Mouse (Mus musculus) forebrain, embryonic 10.5 days (tissue): Measurements from ENCODE around the gene Myo5c. TPM values are rescaled to one million over a fixed set of nuclear protein-coding genes. Genes with fewer than 3 reads are reported as not detected.

ENCODE experiments used
- DNase-seq: peaks from one replicate; pipeline ENCODE4 v3.0.0-alpha.2; 2017; ENCODE audit warnings: low spot score; ENCODE audit errors: extremely low spot score
- H3K27ac ChIP-seq: fragments of 300-500 bp; sonication (generic); 2 replicates; pipeline ENCODE4 v1.5.1; 2016; ENCODE audit warnings: mild to moderate bottlenecking
- H3K27me3 ChIP-seq: fragments of 300-500 bp; sonication (generic); 2 replicates; pipeline ENCODE4 v1.6.1; 2016; ENCODE audit warnings: mild to moderate bottlenecking; ENCODE audit not compliant: poor library complexity, severe bottlenecking
- H3K36me3 ChIP-seq: fragments of 300-500 bp; sonication (generic); replicated peaks from 2 replicates; pipeline ENCODE4 v1.6.1; 2016; ENCODE audit warnings: mild to moderate bottlenecking, moderate library complexity
- H3K4me1 ChIP-seq: fragments of 300-500 bp; sonication (generic); 2 replicates; pipeline ENCODE4 v1.6.1; 2016
- H3K4me3 ChIP-seq: fragments of 300-500 bp; sonication (generic); 2 replicates; pipeline ENCODE4 v1.5.1; 2016; ENCODE audit warnings: mild to moderate bottlenecking, moderate library complexity
- H3K9me3 ChIP-seq: fragments of 300-500 bp; sonication (generic); 2 replicates; pipeline ENCODE4 v1.6.1; 2016; ENCODE audit warnings: mild to moderate bottlenecking, moderate library complexity
- WGBS: fragments of 180-500 bp; shearing (Covaris S2); methylation state at CpG from one replicate; pipeline ENCODE4 v1.1.7; 2016; 5-methylcytosine and 5-hydroxymethylcytosine counted together
- polyA plus RNA-seq: library from polyadenylated mRNA; unstranded; fragments of >200 nt; fragmentation: Nextera tagmentation; extraction: Ambion mirVana; gene quantifications from 2 replicates; pipeline ENCODE4 v1.2.1, GENCODE M21; 2016

Gene Myo5c
- polyA plus RNA-seq, 1 experiment from 2014 or later = 0.61 TPM

- no peaks in the 10 kb centered on the region for H3K4me1 ChIP-seq
- DNase-seq = no peak
- H3K4me3 ChIP-seq = no peak overlapping the region
- no peaks in the 10 kb centered on the region for H3K27me3 ChIP-seq
- H3K27ac ChIP-seq = no peak overlapping the region
- H3K9me3 ChIP-seq = no peaks in the 10 kb centered on the region
- WGBS = 93% methylated on average over 8 of the region's 8 CpGs
- H3K36me3 ChIP-seq = no peaks in the 10 kb centered on the region
These were observed 39.7 kb downstream of the Myo5c start for GRCm38 (mm10) chr9:75271539-75271938.

GRCm38 (mm10) chr9:75273646-75274045, 41.8 kb downstream of the Myo5c start:
- H3K9me3 ChIP-seq = no peaks in the 10 kb centered on the region
- no peak overlapping the region for H3K4me3 ChIP-seq
- H3K27ac ChIP-seq = no peak overlapping the region
- DNase-seq = no peak
- no peaks in the 10 kb centered on the region for H3K36me3 ChIP-seq
- H3K4me1 ChIP-seq = peaks cover 10% of the 10 kb centered on the region; the same call in 1 of the 2 replicates
- H3K27me3 ChIP-seq = no peaks in the 10 kb centered on the region
- WGBS = 73% methylated on average over 6 of the region's 6 CpGs

- Histone ChIP-seq H3K27me3 (no peaks in the 10 kb centered on the region), H3K36me3 (no peaks in the 10 kb centered on the region), H3K27ac (no peak overlapping the region), H3K4me3 (no peak overlapping the region), H3K4me1 (peaks cover 10% of the 10 kb centered on the region; the same call in 1 of the 2 replicates), H3K9me3 (no peaks in the 10 kb centered on the region)
- no peak for DNase-seq
- WGBS = 80% methylated on average over 5 of the region's 5 CpGs
These were observed 42.7 kb downstream of the Myo5c start for GRCm38 (mm10) chr9:75274486-75274885.

- 93% methylated on average over 9 of the region's 9 CpGs for WGBS
These were observed 43.2 kb downstream of the Myo5c start for GRCm38 (mm10) chr9:75275051-75275450.

GRCm38 (mm10) chr9:75280814-75281213, 49.0 kb downstream of the Myo5c start:
- Histone ChIP-seq H3K4me1 (peaks cover 10% of the 10 kb centered on the region; the same call in 1 of the 2 replicates), H3K27ac (no peak overlapping the region), H3K9me3 (no peaks in the 10 kb centered on the region), H3K27me3 (0 out of 2 replicates have a peak, but pooled peaks cover 7% of the 10 kb centered on the region), H3K4me3 (no peak overlapping the region), H3K36me3 (no peaks in the 10 kb centered on the region)
- WGBS = 49% methylated on average over 5 of the region's 5 CpGs
- peak; percentile 51 for DNase-seq

More at GRCm38 (mm10) chr9:75275051-75275450, 43.2 kb downstream of the Myo5c start:
- H3K27ac ChIP-seq = no peak overlapping the region
- H3K27me3 ChIP-seq = no peaks in the 10 kb centered on the region
- H3K4me3 ChIP-seq = no peak overlapping the region
- DNase-seq = no peak
- peaks cover 10% of the 10 kb centered on the region; the same call in 1 of the 2 replicates for H3K4me1 ChIP-seq
- no peaks in the 10 kb centered on the region for H3K36me3 ChIP-seq
- H3K9me3 ChIP-seq = no peaks in the 10 kb centered on the region

- 92% methylated on average over 2 of the region's 2 CpGs for WGBS
- Histone ChIP-seq H3K27ac (no peak overlapping the region), H3K4me1 (peaks cover 4% of the 10 kb centered on the region; the same call in 1 of the 2 replicates), H3K9me3 (no peaks in the 10 kb centered on the region), H3K36me3 (no peaks in the 10 kb centered on the region), H3K4me3 (no peak overlapping the region), H3K27me3 (0 out of 2 replicates have a peak, but pooled peaks cover 7% of the 10 kb centered on the region)
- DNase-seq = no peak
These were observed 50.4 kb downstream of the Myo5c start for GRCm38 (mm10) chr9:75282179-75282578.

- 24% methylated on average over 3 of the region's 3 CpGs for WGBS
- no peak for DNase-seq
These were observed 51.0 kb downstream of the Myo5c start for GRCm38 (mm10) chr9:75282830-75283229.

GRCm38 (mm10) chr9:75283636-75284035, 51.8 kb downstream of the Myo5c start:
- Histone ChIP-seq H3K27ac (no peak overlapping the region), H3K36me3 (no peaks in the 10 kb centered on the region), H3K4me1 (no peaks in the 10 kb centered on the region), H3K27me3 (0 out of 2 replicates have a peak, but pooled peaks cover 7% of the 10 kb centered on the region), H3K4me3 (no peak overlapping the region), H3K9me3 (no peaks in the 10 kb centered on the region)
- DNase-seq = no peak
- WGBS = 91% methylated on average over 8 of the region's 8 CpGs

More at GRCm38 (mm10) chr9:75282830-75283229, 51.0 kb downstream of the Myo5c start:
- no peak overlapping the region for H3K4me3 ChIP-seq
- 0 out of 2 replicates have a peak, but pooled peaks cover 7% of the 10 kb centered on the region for H3K27me3 ChIP-seq
- H3K36me3 ChIP-seq = no peaks in the 10 kb centered on the region
- no peaks in the 10 kb centered on the region for H3K4me1 ChIP-seq
- H3K27ac ChIP-seq = no peak overlapping the region
- H3K9me3 ChIP-seq = no peaks in the 10 kb centered on the region

GRCm38 (mm10) chr9:75285363-75285762, 53.5 kb downstream of the Myo5c start:
- no peaks in the 10 kb centered on the region for H3K36me3 ChIP-seq
- H3K9me3 ChIP-seq = no peaks in the 10 kb centered on the region
- no peak for DNase-seq
- H3K27me3 ChIP-seq = 0 out of 2 replicates have a peak, but pooled peaks cover 7% of the 10 kb centered on the region
- no peaks in the 10 kb centered on the region for H3K4me1 ChIP-seq
- WGBS = 84% methylated on average over 6 of the region's 6 CpGs
- H3K27ac ChIP-seq = no peak overlapping the region
- H3K4me3 ChIP-seq = no peak overlapping the region

- H3K36me3 ChIP-seq = no peaks in the 10 kb centered on the region
- H3K4me3 ChIP-seq = no peak overlapping the region
- no peak overlapping the region for H3K27ac ChIP-seq
- no peaks in the 10 kb centered on the region for H3K4me1 ChIP-seq
- 78% methylated on average over 6 of the region's 6 CpGs for WGBS
- DNase-seq = no peak
- no peaks in the 10 kb centered on the region for H3K27me3 ChIP-seq
- H3K9me3 ChIP-seq = no peaks in the 10 kb centered on the region
These were observed 55.8 kb downstream of the Myo5c start for GRCm38 (mm10) chr9:75287636-75288035.

- no peaks in the 10 kb centered on the region for H3K9me3 ChIP-seq
- 51% methylated on average over 4 of the region's 4 CpGs for WGBS
- DNase-seq = no peak
- 0 out of 2 replicates have a peak, but pooled peaks cover 3% of the 10 kb centered on the region for H3K4me1 ChIP-seq
- no peaks in the 10 kb centered on the region for H3K36me3 ChIP-seq
- no peak overlapping the region for H3K4me3 ChIP-seq
- H3K27me3 ChIP-seq = no peaks in the 10 kb centered on the region
- no peak overlapping the region for H3K27ac ChIP-seq
These were observed 57.7 kb downstream of the Myo5c start for GRCm38 (mm10) chr9:75289545-75289944.

- no peaks in the 10 kb centered on the region for H3K9me3 ChIP-seq
- H3K4me1 ChIP-seq = peaks cover 9% of the 10 kb centered on the region
- no peak for DNase-seq
- no peaks in the 10 kb centered on the region for H3K27me3 ChIP-seq
- no peaks in the 10 kb centered on the region for H3K36me3 ChIP-seq
- no peak overlapping the region for H3K4me3 ChIP-seq
- 86% methylated on average over 2 of the region's 2 CpGs for WGBS
- H3K27ac ChIP-seq = no peak overlapping the region
These were observed 67.5 kb downstream of the Myo5c start for GRCm38 (mm10) chr9:75299342-75299741.

- Histone ChIP-seq H3K9me3 (no peaks in the 10 kb centered on the region), H3K27ac (no peak overlapping the region), H3K27me3 (no peaks in the 10 kb centered on the region), H3K4me1 (peaks cover 9% of the 10 kb centered on the region), H3K36me3 (no peaks in the 10 kb centered on the region), H3K4me3 (no peak overlapping the region)
- 87% methylated on average over 2 of the region's 2 CpGs for WGBS
- no peak for DNase-seq
These were observed 71.2 kb downstream of the Myo5c start for GRCm38 (mm10) chr9:75303033-75303432.
